ENCODE assay signal across 16 mouse cellular contexts in genomic region chr17:7173331-7174028, GRCm38 (mm10). TPM values are rescaled to one million over a fixed set of nuclear protein-coding genes. Genes with fewer than 3 reads are reported as not detected.
DNase-seq lines count a peak whose midpoint lies in the region; ATAC-seq and TF ChIP-seq lines count a peak whose summit lies in the region.
"Had no signal": no experiment of that assay in that cellular context is flagged by ENCODE, and none has a peak within 500 bp of the region (broad histone marks: within the 10 kb centered on the region; RNA-seq: fewer than 3 reads in every experiment).

No protein-coding gene starts in this region.

- 0 out of 2 replicates have a peak overlapping the region, but pooled peaks have one; percentile 12 for H3K27ac ChIP-seq in heart, embryonic 13.5 days (replicated peaks)
- H3K27ac ChIP-seq: embryonic facial prominence, embryonic 12.5 days; limb, embryonic 13.5 days; midbrain, embryonic 10.5 days; stomach, embryonic 15.5 days had no signal

- H3K4me2 ChIP-seq in heart, embryonic 13.5 days: peak overlapping the region; percentile 79
- H3K4me2 ChIP-seq: embryonic facial prominence, embryonic 12.5 days; limb, embryonic 13.5 days; stomach, embryonic 15.5 days had no signal

- no peaks in the 10 kb centered on the region for H3K36me3 ChIP-seq in heart, embryonic 13.5 days
- H3K36me3 ChIP-seq: embryonic facial prominence, embryonic 12.5 days; limb, embryonic 13.5 days; midbrain, embryonic 10.5 days; stomach, embryonic 15.5 days had no signal

- TF ChIP-seq POLR2A in lung, adult 2 months (IDR thresholded peaks at IDR 0.05; ENCODE audit: borderline replicate concordance, extremely low read depth, low read depth, low read length): no peak

- no peak for TF ChIP-seq CTCF in lung, adult 2 months (IDR thresholded peaks at IDR 0.05; ENCODE audit: insufficient read depth, low read length)

- no peaks in the 10 kb centered on the region for H3K9me3 ChIP-seq in heart, embryonic 13.5 days
- H3K9me3 ChIP-seq: embryonic facial prominence, embryonic 12.5 days; limb, embryonic 13.5 days; midbrain, embryonic 10.5 days; stomach, embryonic 15.5 days had no signal

- peak overlapping the region; percentile 82 for H3K4me3 ChIP-seq in heart, embryonic 13.5 days
- no peak overlapping the region for H3K4me3 ChIP-seq in lung, adult 2 months (replicated peaks; ENCODE audit: extremely low read depth, low read depth, low read length)
- H3K4me3 ChIP-seq: embryonic facial prominence, embryonic 12.5 days; limb, embryonic 13.5 days; midbrain, embryonic 10.5 days; stomach, embryonic 15.5 days had no signal

- 17% methylated on average over 15 of the region's 15 CpGs for WGBS in heart, embryonic 13.5 days
- 35% methylated on average over 15 of the region's 15 CpGs for WGBS in lung, adult 2 months

- H3K27me3 ChIP-seq in heart, embryonic 13.5 days (replicated peaks): no peaks in the 10 kb centered on the region
- H3K27me3 ChIP-seq: embryonic facial prominence, embryonic 12.5 days; limb, embryonic 13.5 days; stomach, embryonic 15.5 days had no signal

- H3K9ac ChIP-seq in heart, embryonic 13.5 days: peak overlapping the region; percentile 38; the same call in 1 of the 2 replicates
- H3K9ac ChIP-seq: embryonic facial prominence, embryonic 12.5 days; limb, embryonic 13.5 days; stomach, embryonic 15.5 days had no signal

- peaks cover 72% of the 10 kb centered on the region for H3K4me1 ChIP-seq in heart, embryonic 13.5 days
- peaks cover 20% of the 10 kb centered on the region for H3K4me1 ChIP-seq in lung, adult 2 months (ENCODE audit: control insufficient read depth, insufficient read depth, low read length)

- ATAC-seq in heart, embryonic 13.5 days (ENCODE audit: extremely low read depth, insufficient number of reproducible peaks, low FRiP score, low TSS enrichment): no peak
- ATAC-seq: hindbrain, embryonic 16.5 days; lung, postnatal 0 days had no signal

- DNase-seq in heart, adult 18-20 months: no peak
- peak; percentile 27 for DNase-seq in lung, postnatal 36 days
- DNase-seq in lung, adult 2 months: no peak
- peak; percentile 25 for DNase-seq in adrenal gland, postnatal 10 days
- DNase-seq in retina, postnatal 1 day: peak; percentile 88
- no peak for DNase-seq in layer of hippocampus, adult 9-11 months
- DNase-seq: cerebellum, adult 11-12 months; kidney, adult 18-20 months; thymus, postnatal 25 days had no signal

RNA-seq across cellular contexts. Expression of gene Rps6ka2, which starts 3.6 kb away (rescaled TPM):
- polyA plus RNA-seq in heart, embryonic 13.5 days (2015; fragmentation: Nextera tagmentation; extraction: Ambion mirVana): 35.9 and 37.5 TPM in 2 replicates
- 10 to 100 TPM; 38.6 to 49.2 TPM for total RNA-seq in heart, adult 18-20 months (2021)
- polyA plus RNA-seq in lung, adult 2 months (2012; rRNA removed): 20.1 and 24.7 TPM in 2 replicates
- 10 to 100 TPM; 12.9 to 23.2 TPM for total RNA-seq in adrenal gland, postnatal 10 days (2021)

Comparison
In these comparisons a context has a peak if more than half of its experiments do, and no peak if none do; other contexts are left out.
1. DNase-seq: peak in lung, postnatal 36 days (single experiment), adrenal gland, postnatal 10 days (single experiment) and retina, postnatal 1 day (single experiment); none in heart, adult 18-20 months (0 of 2), lung, adult 2 months (single experiment) and layer of hippocampus, adult 9-11 months (single experiment).